Mouse (Mus musculus) T-helper 2 cell (primary cell): ENCODE results near the gene Stard3nl.

Experiments used
- in situ Hi-C: fragments of 300-600 bp; cut with MboI, MseI; formaldehyde crosslinking; loops from one replicate; pipeline ENCODE4 v1.15.1; 2025; ENCODE audit warnings: high pct_unique_total_duplicates

The Stard3nl gene

DNA sequence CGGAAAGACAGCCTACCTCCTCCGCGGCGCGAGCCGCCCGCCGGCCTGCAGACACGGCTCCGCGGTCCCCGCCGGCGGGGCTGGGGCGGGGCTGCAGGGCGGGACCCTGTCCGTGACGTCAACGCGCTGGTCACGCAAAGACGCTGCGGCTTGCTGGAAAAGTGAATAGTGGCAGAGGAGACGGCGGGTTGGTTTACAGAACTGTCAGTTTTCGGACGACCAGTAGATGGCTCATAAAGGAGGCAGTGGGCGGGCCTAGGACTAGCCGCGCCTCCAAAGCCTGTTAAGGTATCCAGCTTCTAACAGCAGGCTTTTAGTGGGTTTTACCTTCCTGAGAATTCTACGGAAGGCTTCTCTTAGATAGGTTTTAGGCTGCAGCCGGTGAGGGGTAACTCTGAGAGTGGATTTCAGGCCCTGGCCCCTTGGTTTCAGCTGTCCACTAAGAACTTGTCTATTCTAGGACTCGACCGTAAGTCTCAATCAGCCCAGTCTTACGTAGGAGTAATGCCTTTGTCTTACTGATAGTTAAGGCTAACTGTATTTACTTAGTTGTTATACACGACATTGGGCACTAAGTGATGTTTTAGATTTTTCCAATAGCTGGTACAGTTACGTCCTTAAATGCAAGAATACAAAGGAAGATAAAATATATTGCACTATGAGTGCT is at the start of gene Stard3nl:
Gene Stard3nl (minus strand): TSS at position 108 of the 667 bp plus-strand sequence.
- in situ Hi-C loops: loop anchor here (10.0 kb wide), 1 partner anchor 699 kb away; the partner anchor contains the start of gene Elmo1

DNA sequence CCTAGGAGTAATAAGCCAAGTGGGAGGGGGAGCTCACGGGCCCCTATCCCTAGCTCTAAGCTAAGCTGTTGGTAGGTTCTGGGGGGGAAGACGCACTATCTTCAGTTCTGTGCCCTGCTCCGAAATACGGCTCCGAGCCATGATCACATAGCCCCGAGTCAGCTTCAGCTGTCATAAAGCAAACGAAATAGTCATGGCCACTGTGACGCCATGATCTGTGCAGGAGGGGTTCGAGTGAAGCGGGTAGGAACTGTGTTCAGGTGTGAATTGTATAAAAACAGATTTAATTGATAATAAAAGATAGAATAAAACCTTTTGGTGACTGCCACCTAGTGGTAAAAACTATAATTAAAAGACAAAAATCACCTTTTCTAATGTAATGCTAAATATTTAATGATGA is 42.4 kb upstream of the Stard3nl start:
- in situ Hi-C loops: loop anchor here (10.0 kb wide), 1 partner anchor 193 kb away; no protein-coding TSS in a partner anchor

DNA sequence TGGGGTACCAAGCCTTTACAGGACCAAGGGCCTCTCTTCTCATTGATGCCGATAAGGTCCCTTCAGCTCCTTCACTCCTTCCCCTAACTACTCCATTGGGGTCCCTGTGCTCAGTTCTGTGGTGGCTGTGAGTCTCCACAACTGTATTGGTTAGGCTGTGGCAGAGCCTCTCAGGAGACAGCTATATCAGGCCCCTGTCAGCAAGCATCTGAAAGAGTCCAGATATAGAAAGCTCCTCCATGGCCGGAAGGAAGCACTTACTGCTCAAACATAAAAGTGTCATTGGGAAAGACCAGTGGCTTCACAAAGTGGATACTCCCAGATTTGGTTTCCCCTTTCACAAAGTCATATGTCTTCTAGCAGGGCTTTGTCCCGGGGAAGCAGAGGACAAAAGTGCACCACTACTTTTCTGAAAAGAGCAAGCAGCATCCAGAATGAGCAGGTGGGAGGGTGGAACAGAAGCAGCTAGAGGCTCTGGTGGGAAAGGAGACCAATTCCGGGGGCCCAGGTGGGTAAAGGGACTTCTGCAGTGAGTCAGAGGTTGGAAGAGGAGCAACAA is 34.3 kb upstream of the Stard3nl start:
- in situ Hi-C loops: loop anchor here (5.0 to 10.0 kb wide), 2 partner anchors 63 to 185 kb away; no protein-coding TSS in a partner anchor

DNA sequence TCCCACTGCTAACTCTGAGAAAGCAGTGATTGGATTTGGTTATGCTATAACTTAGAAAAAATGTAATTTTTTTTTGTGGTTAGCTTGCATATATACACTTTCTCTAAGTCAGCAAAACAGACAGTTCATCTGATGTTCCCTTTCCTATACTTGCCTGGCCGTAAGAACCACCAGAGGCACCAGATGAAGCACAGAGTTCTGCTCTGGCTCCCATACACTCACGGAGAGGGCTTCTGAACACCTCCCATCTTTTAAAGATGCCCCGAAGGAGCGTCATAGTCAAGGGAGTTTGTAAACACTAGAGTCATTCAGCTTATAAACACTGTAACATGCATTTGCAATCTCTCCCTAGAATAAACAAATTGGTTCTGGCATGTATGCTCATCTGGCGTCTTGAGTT is 32.5 kb upstream of the Stard3nl start:
- in situ Hi-C loops: loop anchor here (5.0 kb wide), 1 partner anchor 61 kb away; no protein-coding TSS in a partner anchor

DNA sequence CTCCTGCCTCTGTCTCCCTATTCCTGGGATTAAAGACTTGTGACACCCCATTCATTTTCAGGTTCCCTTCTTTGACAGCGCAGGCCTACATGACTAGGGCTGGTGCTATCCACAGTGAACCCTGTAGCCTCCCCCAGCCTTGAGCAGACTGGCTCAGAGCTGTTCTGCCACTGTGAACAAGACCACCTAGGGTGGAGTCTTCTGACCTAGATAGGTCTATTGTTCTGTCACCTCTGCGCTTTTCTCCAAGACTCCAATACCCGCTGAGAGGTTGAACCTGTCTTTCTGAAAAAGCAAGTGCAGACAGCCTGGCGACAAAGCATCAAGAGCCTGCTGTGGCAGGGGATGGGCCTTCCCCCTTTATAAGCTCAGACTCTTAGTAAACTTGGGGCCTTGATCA is 29.0 kb upstream of the Stard3nl start:
- in situ Hi-C loops: no loop called here

DNA sequence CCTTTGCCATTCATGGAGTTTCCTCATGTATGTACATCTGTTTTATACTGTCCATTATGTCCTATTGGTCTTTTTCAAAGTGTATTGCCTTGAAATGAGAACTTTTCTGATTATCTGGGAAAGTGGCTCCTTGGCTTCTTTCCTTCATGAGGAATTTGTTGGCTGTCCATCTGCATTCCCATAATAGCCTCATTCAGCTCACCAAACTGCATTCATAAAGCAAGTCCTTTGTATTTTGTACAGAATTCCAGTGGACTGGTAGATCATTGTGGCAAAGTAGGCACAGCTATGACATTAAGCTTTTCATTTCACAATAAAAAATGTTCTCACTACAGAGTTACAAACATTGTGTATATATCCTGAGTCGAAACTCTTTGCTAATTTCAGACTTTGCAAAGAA is 26.9 kb upstream of the Stard3nl start:
- in situ Hi-C loops: no loop called here

DNA sequence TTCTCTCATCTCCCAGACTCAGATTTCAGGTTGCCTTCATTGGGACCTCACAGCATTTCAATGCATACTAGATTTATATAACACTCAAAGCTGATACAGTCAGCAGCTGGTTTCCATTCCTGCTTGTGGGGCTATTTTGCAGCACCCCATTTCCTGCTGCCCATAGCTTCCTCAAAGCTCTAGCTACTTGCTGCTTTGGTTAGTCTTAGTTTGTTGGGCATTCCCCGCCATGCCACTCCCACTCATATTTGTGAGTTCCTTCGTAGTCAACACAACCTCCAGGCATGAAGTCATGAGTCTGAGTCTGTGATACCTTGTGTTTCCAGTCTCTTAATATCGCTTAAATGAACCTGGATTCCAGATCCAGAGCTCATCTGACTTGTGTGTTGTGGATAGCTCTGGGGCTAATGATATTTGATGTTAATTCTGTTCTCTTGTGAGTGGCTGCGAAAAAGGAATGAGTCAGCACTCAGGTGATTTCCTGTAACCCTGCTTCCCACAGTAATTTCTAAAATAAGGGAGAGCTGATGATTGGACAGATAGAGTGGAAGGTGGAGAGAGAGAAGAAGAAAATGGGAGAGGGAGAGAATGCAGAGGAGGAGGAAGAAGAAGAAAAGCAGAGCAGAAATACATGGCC is 22.4 kb upstream of the Stard3nl start:
- in situ Hi-C loops: no loop called here

DNA sequence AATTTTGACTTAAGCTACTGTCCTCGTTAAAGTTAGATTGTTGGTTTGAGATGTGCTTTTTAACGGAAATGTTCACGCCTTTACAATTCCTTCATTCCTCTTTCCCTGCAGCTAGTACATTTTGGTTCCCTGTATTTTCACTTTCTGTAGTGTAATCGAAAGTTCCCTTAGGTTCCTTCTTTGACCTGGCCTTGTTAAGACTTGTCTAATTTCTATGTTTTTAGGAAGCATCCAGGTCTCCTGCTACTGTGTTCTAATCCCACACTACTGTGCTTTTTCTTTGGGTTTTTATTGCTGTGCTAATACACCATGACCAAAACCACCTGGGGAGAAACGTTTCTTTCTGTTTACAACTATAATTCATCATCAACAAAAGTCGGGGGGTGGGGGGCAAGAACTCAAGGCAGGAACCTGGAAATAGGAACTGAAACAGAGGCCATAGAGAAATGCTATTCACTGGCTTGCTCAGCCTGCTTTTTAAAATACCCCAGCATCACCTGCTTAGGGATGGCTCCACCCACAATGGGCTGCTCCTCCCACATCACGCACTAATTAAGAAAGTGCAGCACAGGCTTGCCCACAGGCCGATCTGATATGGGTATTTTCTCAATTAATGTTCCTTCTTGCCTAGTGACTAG is 20.4 kb upstream of the Stard3nl start:
- in situ Hi-C loops: no loop called here

DNA sequence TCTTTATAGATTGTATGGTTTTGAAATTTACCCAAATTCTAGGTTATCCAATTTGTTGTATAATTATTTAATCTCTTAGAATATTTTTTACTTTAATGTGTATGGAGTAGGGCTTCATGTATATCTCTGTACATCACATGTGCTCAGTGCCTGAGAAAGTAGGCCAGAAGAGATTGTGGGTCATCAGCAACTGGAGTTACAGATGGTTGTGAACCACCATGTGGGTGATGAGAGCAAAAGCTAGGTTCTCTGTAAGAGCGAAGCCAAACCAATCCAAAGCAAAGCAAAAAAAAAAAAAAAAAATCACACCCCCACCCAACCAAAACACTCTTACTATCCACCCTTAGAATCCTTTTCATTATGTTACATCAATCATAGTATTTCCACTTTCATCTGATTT is 19.7 kb upstream of the Stard3nl start:
- in situ Hi-C loops: no loop called here

DNA sequence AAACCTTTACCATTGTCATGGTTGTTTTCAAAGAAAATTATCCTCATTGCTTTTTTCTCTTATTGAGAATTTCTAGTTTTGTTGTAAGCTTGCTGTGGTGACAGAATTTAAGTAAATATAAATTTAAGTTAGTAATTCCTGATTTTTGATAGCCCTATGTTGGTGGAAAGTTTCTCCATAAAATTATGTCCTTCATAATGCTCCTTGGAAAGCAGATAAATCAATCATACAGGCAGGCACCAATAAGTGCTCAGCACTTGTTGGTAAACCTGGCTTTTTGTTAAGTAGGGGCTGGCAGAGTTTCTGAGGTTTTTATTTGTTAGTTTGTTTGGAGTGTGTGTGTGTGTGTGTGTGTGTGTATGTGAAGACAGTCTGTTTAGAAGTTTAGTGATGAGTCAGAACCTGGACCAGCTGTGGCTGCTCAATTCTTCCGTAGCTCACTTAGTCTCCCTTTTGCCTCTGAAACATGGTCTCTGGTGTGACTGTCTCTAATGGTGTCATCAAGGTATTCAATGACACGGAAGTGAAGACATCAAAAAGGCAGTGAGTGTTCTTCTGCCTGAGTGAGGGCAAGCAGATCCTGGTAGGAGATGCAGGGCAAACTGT is 16.8 kb upstream of the Stard3nl start:
- in situ Hi-C loops: no loop called here

DNA sequence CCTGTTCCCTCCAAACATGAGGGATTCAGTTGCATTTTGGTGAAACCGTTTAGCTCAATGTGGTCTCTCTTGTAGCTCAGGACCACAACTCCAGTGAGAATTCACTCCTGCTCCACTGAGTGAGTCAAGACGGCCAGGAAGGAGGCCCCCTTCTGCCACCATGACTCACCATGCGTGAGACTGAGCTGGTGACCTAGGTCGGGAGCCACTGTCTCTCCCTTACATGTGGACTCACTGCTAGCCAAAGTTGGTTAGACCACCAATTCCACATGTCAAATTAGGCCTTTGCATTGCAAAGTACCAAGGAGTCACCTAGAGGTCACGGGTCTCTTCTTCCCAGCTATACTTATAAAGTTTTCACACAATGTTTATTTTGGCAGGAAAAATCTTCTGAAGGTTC is 16.3 kb upstream of the Stard3nl start:
- in situ Hi-C loops: no loop called here

DNA sequence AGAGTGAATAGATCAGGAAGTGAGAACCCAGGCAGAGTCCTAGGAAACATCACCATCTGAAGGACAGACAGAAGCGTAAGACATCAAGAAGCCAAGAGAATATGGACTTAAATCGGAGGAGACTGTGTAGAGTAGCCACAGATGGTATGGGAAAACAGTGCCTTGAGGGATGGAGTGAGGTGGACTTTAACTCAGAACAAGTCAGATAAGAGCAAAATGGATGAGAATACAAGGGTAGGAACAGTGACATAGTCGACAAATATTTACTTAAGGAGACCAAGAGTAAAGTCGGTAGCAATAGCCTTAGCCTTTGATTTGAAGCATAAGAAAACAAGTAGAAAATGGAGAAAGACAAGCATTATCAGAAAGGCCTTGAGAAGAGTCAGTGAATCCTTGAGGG is 15.1 kb upstream of the Stard3nl start:
- in situ Hi-C loops: no loop called here

DNA sequence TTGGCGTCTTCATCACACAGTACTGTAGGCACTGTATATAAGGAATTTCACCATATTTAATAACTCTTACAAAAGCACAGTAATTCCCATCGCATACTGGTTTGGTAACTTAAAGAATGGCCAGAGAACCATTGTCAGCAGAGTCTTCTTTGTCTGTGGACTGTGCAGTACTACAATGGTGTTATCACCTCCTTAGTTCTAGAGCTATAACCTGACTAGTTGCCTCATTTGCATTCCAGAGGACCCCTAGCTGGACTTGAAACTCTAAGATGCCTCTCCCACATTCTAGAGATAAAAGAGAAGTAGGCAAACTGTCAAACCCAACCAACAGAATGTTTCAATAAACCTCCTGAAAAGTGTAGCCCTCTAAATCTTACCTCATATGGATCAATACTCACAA is 12.4 kb upstream of the Stard3nl start:
- in situ Hi-C loops: no loop called here

DNA sequence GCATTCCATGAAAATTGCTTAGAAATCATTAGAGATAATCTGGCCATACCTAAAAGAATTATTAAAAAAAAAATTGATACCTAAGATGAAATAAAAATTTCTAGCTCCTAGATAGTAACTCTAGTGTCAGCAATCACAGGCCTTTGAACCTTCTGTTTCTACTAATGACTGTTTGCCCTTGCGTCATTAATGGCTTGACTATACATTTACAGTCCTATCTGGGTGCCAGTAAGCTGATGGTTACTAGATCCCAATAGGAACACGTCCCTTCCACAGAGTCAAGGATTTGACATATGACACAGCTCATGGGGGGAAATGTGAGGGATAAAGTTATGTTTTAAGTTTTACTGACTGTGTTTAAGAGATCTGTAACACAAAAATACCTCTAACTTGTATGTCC is 9.0 kb upstream of the Stard3nl start:
- in situ Hi-C loops: no loop called here

DNA sequence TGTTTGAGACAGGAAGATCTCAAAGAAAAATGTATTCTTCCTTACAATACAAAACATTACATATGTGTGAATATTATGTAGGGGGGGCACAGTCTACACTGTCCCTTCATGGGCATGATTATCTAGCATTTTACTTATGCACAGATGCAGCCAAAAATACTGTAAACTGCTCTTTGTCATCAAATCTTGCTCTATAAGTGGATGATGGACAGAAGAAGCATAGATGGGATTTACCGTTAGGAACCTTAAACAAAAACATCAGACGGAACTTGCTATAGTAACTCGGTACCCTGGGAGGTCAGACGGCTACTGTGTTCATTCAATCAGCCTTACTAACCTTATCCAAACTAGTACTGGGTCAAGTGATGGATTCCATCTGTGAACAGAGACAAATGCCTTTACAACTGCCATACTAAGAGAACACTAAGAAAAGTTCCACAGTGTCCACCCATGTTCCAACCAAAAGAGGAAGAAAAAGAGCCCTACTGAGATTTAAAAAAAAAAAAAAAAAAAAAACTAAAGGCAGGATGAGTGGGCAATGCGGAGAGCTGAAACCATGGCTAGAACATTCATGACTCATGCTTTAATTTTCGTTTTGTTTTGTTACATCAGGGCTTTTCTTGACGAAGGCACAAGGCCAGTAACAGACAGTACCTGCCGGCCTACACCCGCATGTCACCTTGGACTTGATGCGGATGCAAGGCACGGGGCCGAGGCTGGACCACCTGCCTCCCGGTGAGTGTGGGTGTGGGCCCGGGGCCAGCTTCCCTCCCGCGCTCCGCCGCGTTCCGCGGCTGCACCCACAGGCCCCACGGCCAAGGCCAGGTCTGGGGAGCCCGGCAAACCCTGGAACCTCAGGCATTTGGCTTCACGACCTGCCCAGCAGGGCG is 552 bp downstream of the Stard3nl start:
- in situ Hi-C loops: loop anchor here (10.0 kb wide), 1 partner anchor 700 kb away; the partner anchor contains the start of gene Elmo1

DNA sequence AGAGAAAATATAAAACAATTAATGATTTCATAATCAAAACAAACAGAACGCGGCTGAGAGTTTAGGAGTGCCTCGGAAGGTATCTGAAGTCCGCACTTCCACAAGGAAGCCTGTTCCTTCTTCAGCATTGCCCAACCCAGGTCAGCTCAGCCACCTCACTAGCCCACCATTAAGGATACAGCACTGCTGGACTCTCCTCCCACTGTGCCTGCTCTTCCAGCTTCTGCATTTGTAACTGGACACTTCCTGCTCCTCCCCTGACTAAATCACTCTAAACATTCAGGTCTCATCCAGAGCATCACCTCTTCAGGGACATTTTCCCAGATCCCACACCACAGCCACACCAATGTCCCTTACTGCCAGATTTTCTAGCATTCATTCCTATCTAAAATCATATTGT is 1.4 kb downstream of the Stard3nl start:
- in situ Hi-C loops: loop anchor here (10.0 kb wide), 1 partner anchor 701 kb away; the partner anchor contains the start of gene Elmo1

DNA sequence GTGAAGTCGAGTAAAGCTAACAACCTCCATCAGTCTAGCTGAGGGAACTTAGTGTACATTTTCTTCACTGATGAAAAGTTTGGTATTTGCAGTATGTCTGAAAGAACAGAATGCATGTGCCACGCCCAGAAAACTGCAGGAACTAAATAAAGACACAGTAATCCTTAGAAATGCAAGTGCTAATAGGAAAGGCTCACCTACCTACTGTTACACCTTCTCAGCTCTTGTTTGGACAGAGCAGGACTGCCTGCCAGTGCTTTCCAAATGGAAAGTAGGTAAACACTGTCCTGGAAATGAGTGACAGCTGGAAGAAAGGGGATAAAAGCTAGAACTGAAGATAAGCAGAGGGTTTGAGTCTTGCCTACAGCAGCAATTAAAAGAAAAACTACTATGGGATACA is 1.9 kb downstream of the Stard3nl start:
- in situ Hi-C loops: loop anchor here (10.0 kb wide), 1 partner anchor 701 kb away; the partner anchor contains the start of gene Elmo1

DNA sequence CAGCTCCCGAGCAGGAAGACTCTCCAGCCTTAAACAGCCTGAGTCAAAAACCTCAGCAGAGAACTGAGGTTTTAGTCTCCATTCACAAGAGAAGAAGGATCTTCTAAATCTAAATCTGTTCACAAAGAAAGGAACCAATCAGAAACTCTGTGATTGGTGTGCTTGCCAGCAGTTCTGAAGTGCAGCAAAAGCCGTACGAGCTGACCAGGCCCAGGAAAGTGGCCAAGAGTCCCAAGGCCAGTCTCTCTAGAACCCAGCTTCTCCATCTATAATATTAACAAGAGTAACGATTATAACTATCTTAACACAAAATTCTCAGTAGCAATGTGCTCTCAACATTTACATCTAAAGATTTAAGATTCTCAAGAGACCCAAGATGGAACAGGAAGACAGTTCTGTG is 4.0 kb downstream of the Stard3nl start:
- in situ Hi-C loops: loop anchor here (10.0 kb wide), 1 partner anchor 703 kb away; the partner anchor contains the start of gene Elmo1

DNA sequence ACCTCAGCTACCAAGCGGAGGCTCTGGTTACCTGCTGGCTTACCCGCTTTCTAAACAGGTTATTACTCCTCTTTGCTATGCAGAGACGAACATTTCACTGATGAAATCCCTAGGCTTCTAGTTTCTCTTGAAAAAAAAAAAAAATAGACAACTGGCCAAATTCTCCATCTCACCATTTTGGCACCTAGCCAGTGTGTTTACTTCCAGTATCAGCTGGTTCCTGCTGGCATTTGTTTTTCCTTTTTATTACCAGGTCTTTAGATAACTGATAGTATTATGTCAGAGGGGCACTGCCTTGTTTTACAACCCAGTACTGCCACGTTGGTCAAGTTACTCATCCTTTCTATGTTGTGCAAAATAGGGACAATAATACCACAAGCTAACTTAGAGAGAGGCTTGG is 5.3 kb downstream of the Stard3nl start:
- in situ Hi-C loops: loop anchor here (10.0 kb wide), 1 partner anchor 705 kb away; the partner anchor contains the start of gene Elmo1

DNA sequence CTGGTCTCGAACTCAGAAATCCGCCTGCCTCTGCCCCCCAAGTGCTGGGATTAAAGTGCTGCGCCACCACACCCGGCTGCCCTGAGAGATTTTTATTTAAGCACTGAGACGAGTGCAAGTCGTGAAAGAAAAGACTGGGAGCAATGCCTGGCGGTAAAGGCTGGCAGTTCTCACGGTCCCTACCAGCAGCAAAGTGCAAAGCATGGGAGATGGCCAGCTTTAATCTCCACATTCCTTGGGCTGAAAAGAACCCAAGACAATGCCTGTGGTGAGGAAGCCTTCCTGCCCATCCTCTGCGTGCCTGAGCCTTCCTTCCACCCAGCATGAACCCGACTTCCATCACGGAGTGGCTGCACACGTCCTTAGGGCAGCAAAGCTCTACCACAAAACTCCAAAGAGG is 5.7 kb downstream of the Stard3nl start:
- in situ Hi-C loops: loop anchor here (10.0 kb wide), 1 partner anchor 705 kb away; the partner anchor contains the start of gene Elmo1

DNA sequence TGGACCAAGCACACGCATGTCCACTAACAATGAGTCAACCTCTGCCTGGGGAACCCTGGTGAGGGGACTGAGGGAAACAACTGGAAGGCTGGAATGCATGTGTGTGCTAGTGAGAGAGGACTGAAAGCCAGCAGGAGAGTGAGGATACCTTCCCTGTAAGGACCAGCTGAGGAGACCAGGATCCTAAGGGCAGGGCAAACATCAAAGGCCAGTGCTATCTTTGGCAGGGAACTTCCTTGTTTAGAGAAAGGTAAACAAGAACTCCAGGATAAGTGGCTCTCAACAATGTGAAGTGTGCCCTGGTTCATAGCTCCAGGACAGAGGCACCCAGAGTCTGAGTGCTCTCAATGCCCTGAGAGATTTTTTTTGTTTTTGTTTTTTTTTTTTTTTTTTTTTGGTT is 6.2 kb downstream of the Stard3nl start:
- in situ Hi-C loops: no loop called here
